Mouse (Mus musculus) CH12.LX (cell line): ENCODE measurements around the gene Mtfr1l.

Experiments used
- BHLHE40 ChIP-seq: IDR thresholded peaks from 2 replicates; pipeline ENCODE4 v1.6.1; 2011; ENCODE audit warnings: mild to moderate bottlenecking, low read depth, low read length, improper control_type of control experiment
- CHD2 ChIP-seq: IDR thresholded peaks from 2 replicates; pipeline ENCODE4 v1.6.1; 2011; ENCODE audit warnings: low read length, improper control_type of control experiment
- CTCF ChIP-seq, 2 experiments: IDR thresholded peaks in 1 of 2; conservative IDR thresholded peaks in 1 of 2; 2 replicates each; pipeline ENCODE4 v1.5.1; 2011 to 2012; ENCODE audit warnings: low read depth in 2 of 2, low read length in 2 of 2, improper control_type of control experiment in 1 of 2, inconsistent platforms in 1 of 2, mild to moderate bottlenecking in 1 of 2, moderate library complexity in 1 of 2
- E2F4 ChIP-seq: IDR thresholded peaks from 2 replicates; pipeline ENCODE4 v1.6.1; 2011; ENCODE audit warnings: low read depth, low read length, improper control_type of control experiment; ENCODE audit not compliant: insufficient replicate concordance
- ELF1 ChIP-seq: IDR thresholded peaks from 2 replicates; pipeline ENCODE4 v1.6.1; 2014; ENCODE audit warnings: low read depth, mild to moderate bottlenecking, inconsistent platforms, low read length, improper control_type of control experiment
- MAZ ChIP-seq: IDR thresholded peaks from 2 replicates; pipeline ENCODE4 v1.6.1; 2012; ENCODE audit warnings: low read depth, mild to moderate bottlenecking, inconsistent platforms, low read length, improper control_type of control experiment, moderate library complexity
- NELFE ChIP-seq: IDR thresholded peaks from 2 replicates; pipeline ENCODE4 v1.6.1; 2011; ENCODE audit warnings: low read depth, low read length, improper control_type of control experiment
- POLR2A ChIP-seq: IDR thresholded peaks from 2 replicates; pipeline ENCODE4 v1.6.1; 2011; ENCODE audit warnings: low read depth, mild to moderate bottlenecking, improper control_type of control experiment, low read length
- SIN3A ChIP-seq: IDR thresholded peaks from 2 replicates; pipeline ENCODE4 v1.6.1; 2012; ENCODE audit warnings: low read length, improper control_type of control experiment, inconsistent platforms
- SMC3 ChIP-seq: IDR thresholded peaks from 2 replicates; pipeline ENCODE4 v1.6.1; 2011; ENCODE audit warnings: low read depth, low read length, improper control_type of control experiment
- USF2 ChIP-seq: conservative IDR thresholded peaks from 2 replicates; pipeline ENCODE4 v1.6.1; 2011; ENCODE audit warnings: low read depth, low read length, improper control_type of control experiment

DNA sequence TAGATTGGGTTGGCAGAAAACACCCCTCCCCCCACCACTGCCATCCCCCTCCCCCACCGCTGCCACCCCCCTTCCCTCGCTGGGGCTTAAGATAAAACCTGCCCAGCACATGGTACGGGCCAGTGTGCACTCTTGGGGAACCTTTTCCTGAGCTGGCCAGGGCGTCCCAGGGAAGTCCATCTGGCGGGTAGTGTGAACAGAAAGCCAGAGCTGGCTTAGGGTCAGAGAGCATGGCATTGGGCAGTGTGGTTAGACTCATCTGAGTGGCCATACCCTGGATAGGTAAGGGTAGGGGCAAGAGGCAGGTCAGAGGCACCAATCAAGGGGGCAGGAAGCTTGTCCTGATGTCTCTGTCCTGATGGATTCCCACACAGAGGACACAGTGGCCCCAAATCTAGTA, 44.4 kb upstream of the Mtfr1l start:
- TF ChIP-seq NELFE: no peak
- TF ChIP-seq CHD2: no peak
- TF ChIP-seq CTCF (conservative IDR thresholded peaks at IDR 0.05 in 1 of 2, IDR thresholded peaks at IDR 0.05 in 1 of 2; ENCODE audit: low read depth in 2 of 2, low read length in 2 of 2): no peak
- no peak; the same call in 1 of the 2 replicates for TF ChIP-seq POLR2A
- TF ChIP-seq BHLHE40: no peak
- TF ChIP-seq SMC3: no peak
- no peak for TF ChIP-seq MAZ
- no peak for TF ChIP-seq USF2
- no peak for TF ChIP-seq ELF1
- no peak for TF ChIP-seq SIN3A
- TF ChIP-seq E2F4: no peak
